Mouse (Mus musculus) embryonic stem cell, embryonic (primary cell): ENCODE measurements around the gene Olfr1245.
"Not testable (repeated sequence)": the region's sequence is repeated elsewhere in the genome, so short reads cannot be mapped to it uniquely, and the experiment has no call there.

Experiments used
- CTCF ChIA-PET, 4 experiments: fragments of 300-600 bp in 2 of 4; fragments of 350-600 bp in 2 of 4; sonication (Branson Sonifier 250); formaldehyde crosslinking; loops; one replicate each; lab custom pipeline; 2022; ENCODE audit warnings: inconsistent platforms in 2 of 4; lab: Charles Lee
- POLR2A ChIA-PET, 4 experiments: fragments of 300-600 bp in 2 of 4; fragments of 350-600 bp in 2 of 4; sonication (Branson Sonifier 250); formaldehyde crosslinking; loops; one replicate each; lab custom pipeline; 2022; ENCODE audit warnings: antibody characterized with exemption in 4 of 4, inconsistent platforms in 1 of 4; lab: Charles Lee

The Olfr1245 gene

DNA sequence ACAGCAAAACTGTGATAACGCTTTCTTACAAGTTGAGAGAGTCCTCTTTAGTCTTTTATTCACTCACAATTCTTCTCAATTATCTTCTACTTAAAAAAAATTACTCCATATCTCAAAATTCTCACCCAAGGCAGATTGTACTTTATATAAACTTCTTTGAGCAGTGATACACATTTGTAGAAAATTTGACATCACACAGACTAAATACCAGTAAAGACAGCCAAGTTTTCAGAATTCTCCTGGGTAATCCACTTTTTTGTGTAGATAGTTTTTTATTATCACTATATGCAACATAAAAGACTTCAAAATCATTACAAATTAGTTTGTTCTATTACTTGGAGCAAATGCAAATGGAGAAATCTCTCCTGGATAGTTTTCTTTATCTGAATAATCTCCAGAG is at the start of gene Olfr1245:
Olfr1245 (minus strand) TSS at position 101 of the 400 bp plus-strand sequence.
- ChIA-PET CTCF (no interaction called here), POLR2A (no interaction called here)

DNA sequence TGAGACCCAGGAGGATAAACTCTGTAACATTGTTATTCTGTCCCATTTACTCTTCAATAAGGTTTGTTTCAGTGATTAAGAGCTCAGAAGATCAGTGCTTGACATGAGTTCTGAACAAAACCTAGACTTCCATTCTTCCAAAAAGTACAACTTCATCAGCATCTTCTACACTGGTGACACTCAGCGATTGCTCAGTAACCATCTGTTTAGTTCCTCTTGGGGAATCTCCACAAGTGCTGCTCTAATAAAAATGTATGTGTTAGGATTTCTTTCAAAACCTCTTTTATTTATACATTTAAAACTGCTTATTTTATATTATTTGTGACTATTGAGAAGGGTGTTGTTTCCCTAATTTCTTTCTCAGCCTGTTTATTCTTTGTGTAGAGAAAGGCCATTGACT is 39.9 kb upstream of the Olfr1245 start, which contains the start of gene Olfr1248:
Olfr1248 (minus strand) TSS at position 101 of the 400 bp plus-strand sequence.
- POLR2A ChIA-PET, CTCF ChIA-PET: not testable (repeated sequence)

DNA sequence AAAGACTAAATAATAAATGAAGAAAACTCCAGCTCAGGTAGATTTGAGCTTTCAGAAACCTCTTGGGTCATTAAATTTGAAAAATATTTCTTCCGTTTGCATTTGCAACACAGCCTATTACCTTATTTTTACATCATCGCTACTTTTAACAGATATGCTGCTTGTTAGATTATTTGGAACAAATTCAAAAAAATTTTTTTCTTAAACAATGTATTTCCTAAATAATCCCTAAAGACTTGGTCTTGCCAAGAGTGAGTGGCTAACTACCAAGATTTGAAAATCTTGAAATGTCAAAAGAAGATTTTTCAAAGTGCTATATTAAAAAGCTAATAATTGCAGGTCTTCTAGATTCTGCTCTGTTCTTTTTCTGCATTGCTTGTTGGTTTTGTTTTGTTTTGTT is 35.8 kb upstream of the Olfr1245 start, which contains the start of gene Olfr1247:
Olfr1247 (minus strand) TSS at position 101 of the 400 bp plus-strand sequence.
- POLR2A ChIA-PET = no interaction called here

DNA sequence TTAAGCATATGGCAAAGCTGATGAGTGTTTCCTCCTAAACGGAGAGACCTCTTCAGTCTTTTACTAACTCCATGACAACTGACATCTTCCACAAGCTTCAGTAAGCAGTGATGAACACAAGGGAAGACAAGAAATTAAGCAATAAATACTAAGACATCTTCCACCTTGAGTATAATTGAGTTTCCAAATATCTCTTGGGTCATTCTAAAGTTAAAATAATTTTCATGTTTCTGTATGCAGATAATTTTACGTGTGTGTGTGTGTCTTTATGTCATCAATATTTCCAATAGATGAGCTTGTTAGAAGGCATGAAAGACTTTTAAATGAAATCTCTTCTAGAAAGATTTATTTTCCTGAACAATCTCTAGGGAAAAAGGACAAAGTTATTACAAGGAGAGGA is 14.8 kb upstream of the Olfr1245 start, which contains the start of gene Olfr1246:
Olfr1246 (minus strand) TSS at position 101 of the 400 bp plus-strand sequence.
- ChIA-PET CTCF (no interaction called here), POLR2A (no interaction called here)

More for the DNA sequence above, 35.8 kb upstream of the Olfr1245 start, which contains the start of gene Olfr1247:
- CTCF ChIA-PET = no interaction called here

DNA sequence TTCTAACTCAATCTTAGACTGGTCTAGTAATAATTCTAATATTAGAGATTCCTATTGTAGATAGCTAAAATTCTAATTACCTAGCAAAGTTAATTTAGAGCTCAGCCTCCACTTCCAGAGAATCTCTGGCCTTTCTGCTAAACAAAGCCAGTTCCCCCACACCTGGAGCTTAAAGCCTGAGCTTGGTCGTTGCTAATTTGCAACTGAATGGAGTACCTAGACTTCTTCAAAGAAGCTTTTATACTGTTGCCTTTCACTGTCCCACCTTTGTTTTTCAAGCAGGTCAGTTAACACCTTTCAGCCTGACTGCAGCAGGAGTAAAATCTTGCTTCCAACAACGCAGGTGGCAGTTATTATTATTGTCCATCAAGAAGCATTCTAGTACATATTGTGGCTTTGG is 15.5 kb downstream of the Olfr1245 start:
- CTCF ChIA-PET, POLR2A ChIA-PET: not testable (repeated sequence)

DNA sequence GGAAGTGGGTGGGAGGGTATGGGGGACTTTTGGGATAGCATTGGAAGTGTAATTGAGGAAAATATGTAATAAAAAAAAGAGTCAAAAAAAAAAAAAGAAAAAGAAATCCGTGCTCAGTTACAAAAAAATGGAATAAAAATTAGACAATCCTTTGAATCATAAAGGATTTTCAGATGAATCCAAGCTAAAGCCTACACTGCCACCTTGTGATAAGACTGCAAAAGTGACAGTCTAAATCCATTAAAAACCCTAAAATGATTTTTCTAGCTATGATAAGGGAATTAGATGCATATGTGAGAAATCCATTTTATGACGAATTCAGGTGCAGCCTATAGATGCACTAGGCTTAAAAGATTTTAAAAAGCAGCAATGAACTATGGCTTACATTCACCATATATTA is 33.7 kb downstream of the Olfr1245 start:
- POLR2A ChIA-PET = no interaction called here

DNA sequence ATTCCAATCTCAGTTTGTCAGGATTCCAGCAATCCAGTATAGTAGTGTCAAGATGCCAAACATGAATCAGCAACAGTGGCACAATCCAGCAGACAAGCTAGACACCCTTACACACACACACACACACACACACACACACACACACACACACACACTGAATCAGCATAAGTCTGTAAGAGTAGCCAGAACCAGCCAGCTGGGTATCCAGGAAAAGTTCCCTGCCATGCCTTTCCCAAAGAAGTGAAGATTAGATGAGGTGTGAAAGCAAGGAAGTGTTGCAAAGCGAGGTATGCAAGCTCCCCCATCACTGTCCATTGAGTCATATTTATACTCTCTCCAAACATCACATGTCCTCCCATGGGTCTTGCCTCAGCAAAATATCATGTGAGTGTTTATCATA is 38.3 kb downstream of the Olfr1245 start:
- POLR2A ChIA-PET = interaction anchor here in 1 of 4 experiments (0.6 kb wide), 1 partner anchor 74 kb away, joined by 3 read pairs; no protein-coding TSS in a partner anchor
- CTCF ChIA-PET = no interaction called here

More for the DNA sequence above, 33.7 kb downstream of the Olfr1245 start:
- CTCF ChIA-PET = interaction anchor here in 2 of 4 experiments (0.6 to 0.7 kb wide), 3 partner anchors 475 to 1188 kb away, joined by 3 read pairs; no protein-coding TSS in a partner anchor

DNA sequence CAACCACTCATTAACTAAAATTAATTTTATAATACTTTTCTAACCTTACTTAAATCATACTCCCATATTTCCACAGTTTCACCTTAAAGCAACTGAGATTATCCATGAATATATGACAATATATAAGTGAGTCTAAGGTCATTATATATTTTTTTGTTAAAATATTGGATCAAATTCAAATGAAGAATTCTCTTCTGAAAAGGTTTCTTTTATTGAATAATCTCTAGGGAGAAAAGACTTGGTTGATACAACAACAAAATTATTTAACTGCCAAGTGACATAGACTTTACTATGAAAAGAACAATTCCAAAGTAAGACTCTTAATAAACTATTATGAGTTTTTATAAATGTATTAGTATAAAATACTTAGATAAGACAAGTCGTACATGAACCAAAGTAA is 46.9 kb downstream of the Olfr1245 start, which contains the start of gene Olfr1243:
Olfr1243 (minus strand) TSS at position 101 of the 400 bp plus-strand sequence.
- CTCF ChIA-PET = no interaction called here
- POLR2A ChIA-PET = no interaction called here
